Mouse (Mus musculus): ENCODE results near the gene Nceh1.

GRCm38 (mm10) chr3:27183601-27184175, 923 bp downstream of the Nceh1 start:
- TF ChIP-seq POLR2A (IDR thresholded peaks at IDR 0.05; ENCODE audit: insufficient read length, low read depth) (no peak), CEBPB (IDR thresholded peaks at IDR 0.05; ENCODE audit: insufficient read depth, poor library complexity, severe bottlenecking) (no peak), MYOG (IDR thresholded peaks at IDR 0.05; ENCODE audit: control insufficient read depth in 1 of 3, insufficient read depth in 1 of 3, insufficient read length in 2 of 3, low read depth in 2 of 3) (no peak), MAX (IDR thresholded peaks at IDR 0.05; ENCODE audit: low read depth) (no peak), USF1 (IDR thresholded peaks at IDR 0.05; ENCODE audit: low read depth) (no peak)

Measured in myocyte (in vitro differentiated cells).